Mouse (Mus musculus) kidney, adult 2 months (tissue): ENCODE data around the gene Akain1.

Experiments
- CTCF ChIP-seq: fragments of 200-500 bp; conservative IDR thresholded peaks from 2 replicates; pipeline ENCODE4 v1.5.1; 2011; ENCODE audit warnings: low read depth, mild to moderate bottlenecking, control low read depth, low read length, moderate library complexity, mixed read lengths; ENCODE audit not compliant: insufficient read depth, insufficient read length
- POLR2A ChIP-seq: fragments of 200-500 bp; IDR thresholded peaks from one replicate; pipeline ENCODE4 v1.6.1; 2011; ENCODE audit warnings: low read depth, low read length, control low read depth

GRCm38 (mm10) chr17:69488826-69489225 lies 49.7 kb downstream of the Akain1 start:
- TF ChIP-seq POLR2A (no peak), CTCF (no peak)
